Mouse (Mus musculus): Measurements from ENCODE around the gene Agap1. TPM values are rescaled to one million over a fixed set of nuclear protein-coding genes. Genes with fewer than 3 reads are reported as not detected.

Agap1 gene
- polyA plus RNA-seq, 1 experiment from 2014 or later = 8.7 TPM

GRCm38 (mm10) chr1:89929721-89930505 lies 475.3 kb downstream of the Agap1 start:
- Histone ChIP-seq H3K4me3 (ENCODE audit: low read depth, low read length) (peak overlapping the region; percentile 30), H3K27me3 (replicated peaks; ENCODE audit: insufficient read depth, low read length) (peaks cover 91% of the 10 kb centered on the region), H3K36me3 (ENCODE audit: insufficient read depth, low read length) (no peaks in the 10 kb centered on the region), H3K27ac (ENCODE audit: low read length) (no peak overlapping the region), H3K9me3 (ENCODE audit: low read length) (no peaks in the 10 kb centered on the region), H3K9ac (replicated peaks; ENCODE audit: low read depth) (no peak overlapping the region), H3K4me2 (replicated peaks; ENCODE audit: low read depth, low read length) (peak overlapping the region; percentile 56), H3K4me1 (ENCODE audit: insufficient read depth, low read depth, low read length) (peaks cover 16% of the 10 kb centered on the region; the same call in 1 of the 2 replicates)
- WGBS = 1% methylated on average over 53 of the region's 55 CpGs
- no peak for ATAC-seq
- TF ChIP-seq CTCF (IDR thresholded peaks at IDR 0.05) (no peak), EP300 (IDR thresholded peaks at IDR 0.05) (no peak)
- no peak for DNase-seq (ENCODE audit: low spot score)

- peak overlapping the region; percentile 30 for H3K4me3 ChIP-seq (ENCODE audit: low read depth, low read length)
- under 1% methylated on average over 44 of the region's 45 CpGs for WGBS
These were observed 475.9 kb downstream of the Agap1 start for GRCm38 (mm10) chr1:89930551-89930950.

GRCm38 (mm10) chr1:89931120-89931519 lies 476.5 kb downstream of the Agap1 start, which contains the start of gene Gbx2:
TSS of gene Gbx2 (minus strand) at chr1:89931179.
- Histone ChIP-seq H3K9me3 (ENCODE audit: low read length) (no peaks in the 10 kb centered on the region), H3K4me1 (ENCODE audit: insufficient read depth, low read depth, low read length) (peaks cover 16% of the 10 kb centered on the region; the same call in 1 of the 2 replicates), H3K9ac (replicated peaks; ENCODE audit: low read depth) (no peak within 1 kb of the TSS), H3K4me3 (ENCODE audit: low read depth, low read length) (peak within 1 kb of the TSS; percentile 30), H3K27me3 (replicated peaks; ENCODE audit: insufficient read depth, low read length) (peaks cover 93% of the 10 kb centered on the region), H3K27ac (ENCODE audit: low read length) (no peak within 1 kb of the TSS), H3K36me3 (ENCODE audit: insufficient read depth, low read length) (no peaks in the 10 kb centered on the region), H3K4me2 (replicated peaks; ENCODE audit: low read depth, low read length) (peak within 1 kb of the TSS; percentile 56)
- TF ChIP-seq EP300 (IDR thresholded peaks at IDR 0.05) (no peak), CTCF (IDR thresholded peaks at IDR 0.05) (no peak)
- WGBS = 1% methylated on average over 33 of the region's 33 CpGs
- ATAC-seq (peak; percentile 59), DNase-seq (ENCODE audit: low spot score) (peak; percentile 46)

More at GRCm38 (mm10) chr1:89930551-89930950, 475.9 kb downstream of the Agap1 start:
- DNase-seq (ENCODE audit: low spot score) (no peak), ATAC-seq (no peak)
- no peaks in the 10 kb centered on the region for H3K36me3 ChIP-seq (ENCODE audit: insufficient read depth, low read length)
- H3K27me3 ChIP-seq (replicated peaks; ENCODE audit: insufficient read depth, low read length) = peaks cover 92% of the 10 kb centered on the region
- no peaks in the 10 kb centered on the region for H3K9me3 ChIP-seq (ENCODE audit: low read length)
- H3K27ac ChIP-seq (ENCODE audit: low read length) = no peak overlapping the region
- peak overlapping the region; percentile 56 for H3K4me2 ChIP-seq (replicated peaks; ENCODE audit: low read depth, low read length)
- peaks cover 16% of the 10 kb centered on the region; the same call in 1 of the 2 replicates for H3K4me1 ChIP-seq (ENCODE audit: insufficient read depth, low read depth, low read length)
- TF ChIP-seq EP300 (IDR thresholded peaks at IDR 0.05) = no peak
- no peak for TF ChIP-seq CTCF (IDR thresholded peaks at IDR 0.05)
- H3K9ac ChIP-seq (replicated peaks; ENCODE audit: low read depth) = no peak overlapping the region

GRCm38 (mm10) chr1:89932021-89932423 lies 477.4 kb downstream of the Agap1 start:
- TF ChIP-seq CTCF (IDR thresholded peaks at IDR 0.05) (no peak), EP300 (IDR thresholded peaks at IDR 0.05) (no peak)
- DNase-seq (ENCODE audit: low spot score) = no peak
- peaks cover 16% of the 10 kb centered on the region; the same call in 1 of the 2 replicates for H3K4me1 ChIP-seq (ENCODE audit: insufficient read depth, low read depth, low read length)
- 7% methylated on average over 19 of the region's 19 CpGs for WGBS
- no peak for ATAC-seq
- H3K4me2 ChIP-seq (replicated peaks; ENCODE audit: low read depth, low read length) = no peak overlapping the region
- no peak overlapping the region for H3K27ac ChIP-seq (ENCODE audit: low read length)
- H3K27me3 ChIP-seq (replicated peaks; ENCODE audit: insufficient read depth, low read length) = peaks cover 94% of the 10 kb centered on the region
- no peaks in the 10 kb centered on the region for H3K9me3 ChIP-seq (ENCODE audit: low read length)
- H3K9ac ChIP-seq (replicated peaks; ENCODE audit: low read depth) = no peak overlapping the region
- no peaks in the 10 kb centered on the region for H3K36me3 ChIP-seq (ENCODE audit: insufficient read depth, low read length)
- H3K4me3 ChIP-seq (ENCODE audit: low read depth, low read length) = no peak overlapping the region

- DNase-seq (ENCODE audit: low spot score) (no peak), ATAC-seq (no peak)
- Histone ChIP-seq H3K27ac (ENCODE audit: low read length) (no peak overlapping the region), H3K4me2 (replicated peaks; ENCODE audit: low read depth, low read length) (no peak overlapping the region), H3K9ac (replicated peaks; ENCODE audit: low read depth) (no peak overlapping the region), H3K9me3 (ENCODE audit: low read length) (no peaks in the 10 kb centered on the region), H3K36me3 (ENCODE audit: insufficient read depth, low read length) (no peaks in the 10 kb centered on the region), H3K4me3 (ENCODE audit: low read depth, low read length) (no peak overlapping the region), H3K4me1 (ENCODE audit: insufficient read depth, low read depth, low read length) (peaks cover 13% of the 10 kb centered on the region; the same call in 1 of the 2 replicates), H3K27me3 (replicated peaks; ENCODE audit: insufficient read depth, low read length) (peaks cover 94% of the 10 kb centered on the region)
- no peak for TF ChIP-seq EP300 (IDR thresholded peaks at IDR 0.05)
- TF ChIP-seq CTCF (IDR thresholded peaks at IDR 0.05) = no peak
- WGBS = 14% methylated on average over 16 of the region's 16 CpGs
These were observed 478.0 kb downstream of the Agap1 start for GRCm38 (mm10) chr1:89932616-89933015.

- Histone ChIP-seq H3K27ac (ENCODE audit: low read length) (no peak overlapping the region), H3K36me3 (ENCODE audit: insufficient read depth, low read length) (no peaks in the 10 kb centered on the region), H3K4me1 (ENCODE audit: insufficient read depth, low read depth, low read length) (peaks cover 13% of the 10 kb centered on the region; the same call in 1 of the 2 replicates), H3K9me3 (ENCODE audit: low read length) (no peaks in the 10 kb centered on the region), H3K4me3 (ENCODE audit: low read depth, low read length) (no peak overlapping the region), H3K9ac (replicated peaks; ENCODE audit: low read depth) (no peak overlapping the region), H3K27me3 (replicated peaks; ENCODE audit: insufficient read depth, low read length) (peaks cover 94% of the 10 kb centered on the region), H3K4me2 (replicated peaks; ENCODE audit: low read depth, low read length) (no peak overlapping the region)
- WGBS = 17% methylated on average over 6 of the region's 6 CpGs
- DNase-seq (ENCODE audit: low spot score) (no peak), ATAC-seq (no peak)
- TF ChIP-seq CTCF (IDR thresholded peaks at IDR 0.05) (no peak), EP300 (IDR thresholded peaks at IDR 0.05) (no peak)
These were observed 478.4 kb downstream of the Agap1 start for GRCm38 (mm10) chr1:89933028-89933427.
